Mouse (Mus musculus) adrenal gland, postnatal 0 days (tissue): Measurements from ENCODE around the gene Nudt14. TPM values are rescaled to one million over a fixed set of nuclear protein-coding genes. Genes with fewer than 3 reads are reported as not detected.

Experiments used
- microRNA-seq: library from miRNA; unstranded; fragments of <30 nt; microRNA quantifications from one replicate; pipeline ENCODE4, GENCODE M21; 2016; ENCODE audit warnings: borderline replicate concordance; ENCODE audit not compliant: insufficient number of aligned reads
- polyA plus RNA-seq: library from polyadenylated mRNA; unstranded; fragments of >200 nt; fragmentation: Nextera tagmentation; extraction: Ambion mirVana; gene quantifications from 2 replicates; pipeline ENCODE4 v1.2.1, GENCODE M21; 2015

Gene Nudt14
- polyA plus RNA-seq = 121 and 138 TPM in 2 replicates

DNA sequence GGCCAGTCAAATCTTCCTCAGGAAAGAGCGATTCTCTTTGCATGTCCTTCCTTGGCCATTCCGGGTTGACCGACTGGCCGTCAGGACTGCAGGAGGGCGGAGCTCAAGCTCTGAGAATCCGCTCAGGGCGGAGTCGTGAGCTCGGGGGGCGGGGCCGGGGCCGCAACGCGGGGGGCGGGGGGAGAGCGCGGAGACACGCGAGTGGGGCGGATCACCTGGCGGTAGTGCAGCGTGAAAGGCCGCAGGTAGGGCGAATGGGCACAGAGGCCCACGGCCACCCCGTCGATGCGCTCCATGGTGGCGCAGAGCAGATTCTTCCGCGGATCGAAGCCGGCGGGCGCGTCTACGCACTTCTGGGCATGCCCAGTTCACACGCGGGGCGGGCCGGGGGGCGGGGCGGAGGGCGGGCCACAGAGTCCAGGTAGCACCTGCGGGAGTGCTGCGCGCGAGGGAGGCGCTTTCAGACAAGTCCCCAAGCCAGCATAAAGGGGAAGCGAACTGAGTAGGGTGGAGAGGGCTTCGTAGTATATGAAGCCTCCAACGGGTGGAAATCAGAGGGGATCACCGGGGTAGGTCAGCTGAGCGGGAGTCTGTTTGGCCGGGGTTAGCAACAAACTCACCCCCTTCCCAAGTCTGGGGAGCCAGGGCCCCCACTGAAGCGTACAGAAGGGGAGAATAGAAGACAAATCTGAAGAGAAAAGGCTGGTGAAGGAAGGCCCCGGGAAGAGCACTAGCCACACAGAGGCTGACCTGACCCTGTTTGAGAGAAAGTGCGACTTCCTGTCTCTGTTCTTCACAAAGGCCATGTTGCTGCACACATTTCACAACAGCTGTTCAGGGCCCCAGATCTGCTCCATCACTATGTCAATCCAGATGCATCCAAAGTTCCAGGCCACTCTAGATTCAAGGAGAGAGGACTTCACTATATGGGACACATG is at the start of gene Nudt14:
Gene Nudt14 (minus strand): TSS at position 349 of the 938 bp plus-strand sequence.

DNA sequence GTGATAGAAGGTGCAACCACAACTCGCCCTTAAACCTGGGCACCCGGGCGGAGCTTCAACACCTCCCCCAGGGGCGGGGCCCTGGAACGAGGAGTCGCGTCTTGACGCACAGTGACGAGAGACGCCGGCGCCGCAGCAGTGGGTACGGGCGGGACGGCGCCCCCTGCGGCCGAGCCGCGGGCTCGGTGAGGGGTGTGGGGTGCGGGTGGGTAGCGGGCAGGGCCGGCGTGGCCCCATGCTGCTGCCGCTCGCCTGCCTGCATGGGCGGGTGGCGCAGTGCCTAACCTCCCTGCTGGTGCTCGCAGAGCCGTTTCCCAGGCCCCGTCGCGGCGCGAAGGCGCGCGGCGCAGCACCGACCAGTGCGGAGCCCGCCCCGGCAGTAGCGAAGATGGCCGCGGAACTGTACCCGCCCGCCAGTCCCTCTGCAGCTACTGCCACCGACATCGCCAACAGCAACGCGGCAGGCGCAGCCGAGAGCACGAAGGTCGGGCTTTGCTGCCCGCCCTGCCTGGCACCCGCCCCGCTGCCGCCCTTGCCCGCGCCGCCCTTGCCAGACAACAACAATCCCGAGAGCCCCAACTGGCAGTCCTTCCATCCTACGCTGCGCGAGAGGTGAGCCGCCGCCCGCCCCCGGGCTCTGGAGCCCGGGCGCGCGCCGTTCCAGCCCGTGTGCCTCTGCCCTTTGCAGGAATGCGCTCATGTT is 34.6 kb upstream of the Nudt14 start, which contains the start of gene Btbd6:
Gene Btbd6 (plus strand): TSS at position 112 of the 703 bp plus-strand sequence.

DNA sequence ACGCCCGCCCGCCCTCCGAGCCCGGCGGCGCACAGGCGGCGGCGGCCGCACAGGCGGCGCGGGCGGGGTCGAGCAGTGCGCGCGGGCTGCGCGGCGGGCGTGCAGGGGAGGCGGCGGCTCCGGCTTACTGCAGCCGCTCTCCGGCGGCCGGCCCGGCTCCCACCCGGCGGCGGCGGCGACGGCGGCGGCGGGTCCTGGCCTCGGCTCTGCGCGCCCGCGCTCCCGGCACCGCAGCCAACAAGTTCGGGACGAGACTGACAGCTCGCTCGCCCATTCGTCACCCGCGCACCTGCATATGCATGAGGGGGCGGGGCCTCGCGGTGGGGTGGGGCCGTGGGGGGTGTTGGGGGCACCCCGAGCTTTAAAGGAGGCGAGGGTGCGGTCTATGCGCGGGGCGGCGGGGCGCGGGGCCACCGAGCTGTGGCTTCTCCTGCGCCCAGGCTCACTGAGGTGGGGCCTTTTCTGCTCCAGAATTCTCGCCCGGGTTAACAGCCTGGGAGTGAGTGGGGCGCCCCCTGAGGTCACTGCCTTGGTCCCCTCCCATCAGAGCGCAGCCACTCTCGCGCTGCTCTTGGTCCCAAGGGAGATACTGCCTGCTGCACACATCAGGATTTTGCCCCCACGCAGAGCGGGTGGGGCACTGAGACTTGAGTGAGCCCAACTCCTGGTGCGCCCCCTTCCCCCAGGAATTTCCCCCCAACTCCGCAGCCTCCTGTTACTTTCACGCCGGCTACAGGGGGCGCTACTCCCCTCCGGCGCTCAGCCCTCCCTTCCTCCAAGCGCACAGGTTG is 12.2 kb downstream of the Nudt14 start, which contains the start of gene Jag2:
Gene Jag2 (minus strand): TSS at position 215 of the 791 bp plus-strand sequence.

Small RNA genes within 50 kb of the gene (microRNA-seq; reads per million reads assigned to microRNA genes)
- not detected for gene Mir6941

Other genes starting within 250 kb of the Nudt14 start
- gene Cep170b, start 221.7 kb downstream of the Nudt14 start, polyA plus RNA-seq = 9.8 and 12.7 TPM in 2 replicates
- gene Pld4, start 181.5 kb downstream of the Nudt14 start, polyA plus RNA-seq = 10.0 and 13.3 TPM in 2 replicates
- gene Ahnak2, start 139.5 kb downstream of the Nudt14 start, polyA plus RNA-seq = 5.5 and 7.6 TPM in 2 replicates
- 9.2 and 11.0 TPM in 2 replicates for gene Clba1, start 133.2 kb downstream of the Nudt14 start, polyA plus RNA-seq
- 25.7 and 31.1 TPM in 2 replicates for gene Cdca4, start 112.7 kb downstream of the Nudt14 start, polyA plus RNA-seq
- gene Gpr132, start 73.9 kb downstream of the Nudt14 start, polyA plus RNA-seq = 0.07 and 0.13 TPM in 2 replicates
- gene Jag2, start 12.3 kb downstream of the Nudt14 start, polyA plus RNA-seq = 1.6 and 2.5 TPM in 2 replicates
- gene Btbd6, start 34.4 kb upstream of the Nudt14 start, polyA plus RNA-seq = 19.2 and 26.7 TPM in 2 replicates
- gene Brf1, start 58.6 kb upstream of the Nudt14 start, polyA plus RNA-seq = 28.1 and 39.0 TPM in 2 replicates
- 10.8 and 12.3 TPM in 2 replicates for gene Pacs2, start 72.4 kb upstream of the Nudt14 start, polyA plus RNA-seq
- gene Tex22, start 132.4 kb upstream of the Nudt14 start, polyA plus RNA-seq = not detected in 2 replicates
- gene Mta1, start 156.2 kb upstream of the Nudt14 start, polyA plus RNA-seq = 9.4 and 10.8 TPM in 2 replicates
- 96.2 and 132 TPM in 2 replicates for gene Crip2, start 198.1 kb upstream of the Nudt14 start, polyA plus RNA-seq
- gene Crip1, start 204.2 kb upstream of the Nudt14 start, polyA plus RNA-seq = 611 and 903 TPM in 2 replicates
- gene Tedc1, start 214.3 kb upstream of the Nudt14 start, polyA plus RNA-seq = 5.8 and 6.5 TPM in 2 replicates
- gene Tmem121, start 243.8 kb upstream of the Nudt14 start, polyA plus RNA-seq = 12.3 and 19.7 TPM in 2 replicates